Mouse (Mus musculus) testis, postnatal 10 days (tissue): ENCODE results near the gene Ift81.

Experiments
- DNase-seq: peaks from one replicate; pipeline ENCODE4 v3.0.0; 2021; ENCODE audit warnings: low spot score

Ift81 gene

GRCm38 (mm10) chr5:122547810-122548209, 66.5 kb downstream of the Ift81 start:
- DNase-seq, result no peak

GRCm38 (mm10) chr5:122547251-122547714, 67.0 kb downstream of the Ift81 start:
- no peak for DNase-seq

DNA sequence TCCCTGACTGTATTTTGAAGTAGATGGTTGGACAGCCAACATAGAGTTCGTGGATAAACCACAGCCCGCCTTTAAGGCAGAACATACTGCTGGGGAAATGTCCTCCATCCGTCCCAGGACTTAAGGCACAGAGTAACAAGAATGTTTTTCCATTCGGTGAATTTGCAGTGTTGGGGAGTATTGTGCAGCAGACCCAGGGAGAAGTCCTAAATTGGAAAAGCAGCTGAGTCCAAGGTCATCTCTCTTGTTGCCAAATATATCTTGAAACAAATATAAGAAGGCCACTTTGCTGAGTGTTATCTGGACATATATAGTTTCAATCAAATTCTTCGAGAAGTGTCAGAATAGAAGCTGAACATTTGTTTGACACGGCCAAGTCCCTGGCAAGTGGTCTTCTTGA, 70.9 kb downstream of the Ift81 start:
- DNase-seq, result no peak

GRCm38 (mm10) chr5:122541871-122542270, 72.4 kb downstream of the Ift81 start:
- no peak for DNase-seq

GRCm38 (mm10) chr5:122538077-122538476, 76.2 kb downstream of the Ift81 start:
- no peak for DNase-seq

GRCm38 (mm10) chr5:122537654-122538053, 76.7 kb downstream of the Ift81 start:
- DNase-seq, result no peak

DNA sequence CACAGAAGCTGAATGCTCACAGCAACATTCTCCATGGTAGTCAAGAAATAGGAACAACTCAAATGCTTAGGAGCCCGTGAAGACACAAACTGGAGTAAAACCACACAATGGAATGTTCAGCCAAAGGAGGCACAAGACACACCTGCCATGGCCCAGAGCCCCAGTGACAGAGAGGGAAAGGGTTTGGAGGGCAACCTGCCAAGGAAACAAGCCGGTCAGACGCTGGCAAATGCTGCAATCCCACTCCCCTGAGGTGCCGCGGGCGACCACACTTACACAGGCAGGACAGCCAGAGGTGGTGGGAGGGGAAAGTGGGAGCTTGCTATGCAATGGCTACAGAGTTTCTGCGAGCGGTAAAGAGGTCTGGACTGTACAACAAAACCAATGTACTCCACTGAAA, 80.4 kb downstream of the Ift81 start:
- DNase-seq, result no peak

DNA sequence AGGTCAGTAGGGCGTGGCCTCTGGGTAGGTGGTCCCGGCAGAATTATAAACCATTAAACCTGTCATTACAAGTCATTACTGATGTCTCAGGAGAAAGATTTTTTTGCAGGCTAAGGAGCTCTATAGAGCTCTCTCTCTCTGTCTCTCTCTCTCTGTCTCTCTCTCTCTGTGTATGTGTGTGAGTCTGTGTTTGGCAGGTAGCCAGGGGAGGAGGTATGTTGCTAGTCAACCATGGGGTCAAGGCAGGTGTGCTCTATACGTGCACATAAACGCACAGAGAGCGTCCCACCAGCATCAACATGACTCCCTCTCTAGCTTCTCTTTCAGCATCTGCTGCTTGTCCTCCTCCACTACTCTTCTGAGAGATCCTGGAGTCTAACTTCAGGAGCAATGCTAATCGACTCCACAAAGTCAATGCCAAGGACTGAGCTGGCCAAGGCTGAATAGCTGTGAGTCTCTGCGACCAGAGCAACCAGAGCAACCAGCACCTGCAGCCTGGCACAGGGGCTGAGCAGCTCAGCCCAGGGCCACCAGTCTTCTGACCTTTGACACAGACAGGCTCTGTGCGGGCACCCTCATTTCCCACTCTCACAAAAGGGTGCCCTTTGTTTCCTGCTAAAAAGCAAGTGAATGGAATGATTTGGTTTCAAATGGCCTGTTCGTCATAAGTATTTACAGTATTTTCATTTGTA, 84.3 kb downstream of the Ift81 start:
- no peak for DNase-seq

DNA sequence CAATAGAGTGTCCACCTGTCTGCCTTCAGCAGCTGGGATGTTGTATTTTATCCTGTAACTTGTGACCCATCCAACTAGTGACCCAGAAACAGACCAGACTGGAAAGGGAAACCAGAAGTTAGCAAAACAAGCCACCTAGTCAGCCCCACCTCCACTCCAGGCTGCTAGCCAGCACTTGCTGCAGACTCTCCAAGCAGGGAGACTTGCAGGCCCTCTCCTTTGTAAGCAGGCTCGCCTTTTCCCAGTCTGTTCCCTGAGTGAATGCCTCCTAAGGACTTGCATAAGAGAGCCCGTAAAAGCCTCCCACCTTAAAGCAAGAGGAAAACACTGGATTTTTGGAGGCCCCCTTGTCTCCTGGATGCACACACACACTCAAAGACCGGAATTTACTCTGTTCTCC, 85.0 kb downstream of the Ift81 start:
- peak; percentile 69 for DNase-seq

DNA sequence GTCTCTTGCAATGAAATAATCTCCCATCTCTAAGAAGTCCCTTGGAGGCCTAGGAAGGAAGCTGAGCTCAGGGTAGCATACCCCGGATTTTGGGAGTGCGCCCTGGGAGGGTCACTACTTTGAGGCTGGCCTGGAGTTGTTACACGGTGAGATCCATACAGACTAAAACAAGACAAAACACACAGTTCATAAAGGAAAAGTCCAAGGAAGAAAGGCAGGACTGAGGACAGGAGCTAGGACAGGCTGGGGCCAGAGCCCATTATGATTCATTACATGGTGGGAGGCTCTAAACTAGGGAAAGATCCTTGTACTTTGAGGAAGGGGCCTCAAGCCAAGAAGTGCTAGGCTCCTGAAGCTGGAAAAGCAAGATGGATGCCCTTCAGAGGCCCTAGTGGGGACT, 85.7 kb downstream of the Ift81 start:
- DNase-seq, result no peak

DNA sequence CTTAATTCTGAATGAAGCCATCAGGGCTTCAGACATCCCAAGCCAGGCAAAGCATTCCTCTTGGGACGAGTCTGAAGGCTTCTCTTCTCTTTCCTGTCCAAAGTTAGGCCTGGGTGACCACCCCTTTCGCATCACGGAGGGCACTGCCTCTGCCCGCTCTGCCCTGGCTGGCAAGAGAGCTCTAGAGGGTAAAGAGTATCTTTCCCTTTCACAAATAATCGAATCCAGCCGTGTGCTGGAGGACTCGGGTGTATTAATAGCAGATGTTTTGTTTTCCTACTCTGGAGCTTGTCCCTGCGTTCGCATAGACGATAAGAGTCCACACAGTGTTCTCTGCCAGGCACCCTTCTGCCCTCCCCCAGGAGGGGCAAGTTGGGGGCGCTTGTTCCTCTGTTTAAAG, 86.6 kb downstream of the Ift81 start:
- no peak for DNase-seq

DNA sequence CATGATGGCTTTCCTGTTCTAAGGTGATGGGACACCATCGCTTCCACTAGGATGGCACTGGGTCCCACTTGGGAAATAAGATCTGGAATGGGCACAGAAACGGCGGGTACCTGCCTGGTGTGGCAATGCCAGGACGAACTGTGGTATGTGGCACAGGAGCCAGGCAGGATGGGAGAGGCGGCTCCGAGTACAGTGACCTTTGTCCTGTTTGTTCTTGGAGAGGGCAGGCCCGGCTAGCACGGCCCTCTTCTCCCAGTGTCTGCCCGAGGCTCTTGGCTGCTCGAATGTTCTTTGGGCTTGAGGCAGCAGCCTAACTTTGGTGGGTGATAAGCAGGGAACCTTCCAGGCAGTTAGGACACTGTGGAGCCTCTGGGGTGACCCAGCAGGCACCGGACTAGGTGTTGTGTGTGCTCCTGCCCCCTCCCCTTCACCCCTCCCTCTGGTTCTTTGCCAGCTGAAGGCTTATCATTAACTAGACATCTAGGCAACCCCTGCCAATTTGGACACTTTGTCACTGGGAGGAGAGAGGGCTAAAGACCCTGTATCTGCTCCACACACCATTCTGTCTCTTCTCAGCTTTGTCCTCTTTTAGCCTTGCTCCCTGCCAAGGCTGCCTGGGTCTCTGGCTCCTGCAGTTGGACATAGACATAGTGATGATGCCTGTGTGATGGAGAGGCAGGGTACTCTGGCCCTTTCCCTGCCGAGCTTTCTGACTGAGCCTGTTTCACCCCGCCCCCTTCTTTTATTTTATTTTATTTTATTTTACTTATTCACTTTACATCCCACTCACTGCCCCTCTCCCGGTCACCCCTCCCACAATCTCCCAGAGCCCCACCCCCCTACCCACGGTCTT, 87.2 kb downstream of the Ift81 start:
- DNase-seq, result no peak

GRCm38 (mm10) chr5:122526405-122526804, 87.9 kb downstream of the Ift81 start:
- DNase-seq, result no peak

DNA sequence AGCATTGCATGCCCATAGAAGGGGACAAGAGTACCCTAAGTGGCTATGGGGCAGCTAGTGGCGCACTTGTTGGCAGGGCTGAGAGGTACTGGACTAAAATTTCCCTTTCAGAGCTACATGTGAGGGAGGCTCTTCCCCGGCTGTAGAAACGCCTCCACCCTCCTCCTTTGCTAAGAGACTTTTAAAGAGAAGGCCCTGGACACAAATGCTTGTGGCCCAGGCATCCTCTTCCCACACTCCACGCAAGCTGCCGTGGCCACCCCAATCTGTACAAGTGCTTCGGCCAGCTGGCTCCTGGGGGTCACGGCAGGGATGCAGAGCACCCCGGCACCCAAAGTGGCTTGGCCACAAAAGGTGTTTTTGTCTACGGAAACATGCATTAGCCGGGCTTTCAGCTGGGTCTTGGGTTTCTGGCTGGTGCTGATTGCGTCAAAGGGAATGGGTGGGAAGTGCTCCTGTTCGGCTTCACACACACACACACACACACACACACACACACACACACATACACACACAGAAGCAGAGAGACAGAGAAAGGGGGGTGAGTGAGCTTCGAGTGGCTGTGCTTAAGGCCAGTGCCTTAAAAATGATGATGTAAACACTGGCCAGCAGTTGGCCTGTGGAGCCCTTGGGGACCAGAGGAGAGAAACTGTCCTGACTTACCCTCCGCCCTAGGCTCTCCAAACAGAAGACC, 88.9 kb downstream of the Ift81 start:
- no peak for DNase-seq

- DNase-seq, result no peak
Observed at GRCm38 (mm10) chr5:122524854-122525237, 89.5 kb downstream of the Ift81 start.

GRCm38 (mm10) chr5:122524244-122524643, 90.1 kb downstream of the Ift81 start:
- DNase-seq, result no peak

GRCm38 (mm10) chr5:122521130-122521473, 93.2 kb downstream of the Ift81 start:
- DNase-seq, result no peak

DNA sequence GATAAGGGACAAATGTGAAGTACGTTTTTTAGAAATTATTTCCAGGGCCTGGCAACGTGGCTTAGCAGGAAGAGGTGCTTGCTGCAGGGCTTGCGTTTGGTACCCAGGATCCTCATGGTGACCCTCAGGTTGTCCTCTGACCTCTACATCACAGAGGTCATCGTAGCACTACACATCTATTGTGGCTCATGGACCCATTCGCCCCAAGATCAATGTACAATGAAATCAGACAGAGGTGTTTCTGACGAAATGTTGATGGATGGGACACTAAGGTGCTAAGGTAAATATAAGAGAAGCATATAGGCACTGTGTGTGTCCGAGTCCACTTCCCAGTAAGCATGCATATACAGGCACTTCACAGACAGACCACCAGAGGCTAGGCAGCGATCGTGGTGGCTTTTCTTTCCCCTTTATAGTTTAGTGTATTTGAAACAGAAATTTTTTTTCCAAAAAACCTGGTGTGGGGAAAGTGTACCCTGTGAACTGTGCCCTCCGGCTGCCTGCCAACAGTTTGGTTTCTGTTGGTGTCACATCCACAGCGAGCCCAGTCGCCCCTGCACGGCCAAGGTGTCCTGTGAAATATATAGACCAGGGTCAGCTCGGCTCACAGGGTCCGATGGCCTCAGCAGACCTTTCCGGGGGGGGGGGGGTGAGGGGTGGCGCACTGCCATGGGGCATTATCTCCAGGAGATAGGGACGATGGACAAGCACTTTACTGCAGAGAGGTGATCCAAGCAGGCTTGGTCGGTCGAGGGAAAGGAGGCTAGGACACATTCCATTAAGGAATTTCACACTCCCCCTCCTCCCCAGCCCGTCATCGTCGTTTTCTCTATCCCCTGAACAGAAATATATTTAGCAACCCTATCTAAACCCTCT, 93.8 kb downstream of the Ift81 start:
- no peak for DNase-seq

- DNase-seq, result no peak
Observed at GRCm38 (mm10) chr5:122519043-122519660, 95.2 kb downstream of the Ift81 start.

GRCm38 (mm10) chr5:122518247-122518646, 96.1 kb downstream of the Ift81 start:
- DNase-seq, result no peak

DNA sequence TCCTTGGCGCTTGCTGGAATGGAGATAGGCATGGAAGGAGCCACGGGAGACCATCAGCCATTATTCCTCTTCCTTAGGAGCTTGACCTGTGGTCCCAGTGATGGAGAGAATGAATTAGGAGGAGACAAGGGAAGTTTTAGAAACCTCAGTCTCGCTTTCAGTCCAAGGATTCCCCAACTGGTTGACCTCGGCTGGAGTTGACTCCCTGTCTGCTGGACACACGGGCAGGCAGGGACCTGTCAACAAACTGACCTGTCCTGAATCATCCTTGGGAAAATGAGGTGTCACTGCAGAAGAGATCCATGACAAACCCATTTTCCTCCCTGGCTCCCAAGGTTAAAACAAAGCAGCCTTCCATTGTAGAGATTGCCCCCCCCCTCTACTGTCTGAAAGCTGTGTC, 97.4 kb downstream of the Ift81 start:
- peak; percentile 39 for DNase-seq
